Comparison of ENCODE assay signal across 9 mouse cellular contexts in genomic region chr9:76237243-76237642, GRCm38 (mm10). TPM values are rescaled to one million over a fixed set of nuclear protein-coding genes. Genes with fewer than 3 reads are reported as not detected.
A peak's percentile ranks its signal among the peaks of the same experiment; 100 is the strongest.
DNase-seq lines count a peak whose midpoint lies in the region; ATAC-seq lines count a peak whose summit lies in the region.
"Had no signal": no experiment of that assay in that cellular context is flagged by ENCODE, and none has a peak within 500 bp of the region (broad histone marks: within the 10 kb centered on the region; RNA-seq: fewer than 3 reads in every experiment).

No protein-coding gene starts in this region.

- no peaks in the 10 kb centered on the region for H3K36me3 ChIP-seq in forebrain, embryonic 13.5 days (ENCODE audit: poor library complexity, severe bottlenecking)
- no peaks in the 10 kb centered on the region for H3K36me3 ChIP-seq in forebrain, embryonic 11.5 days (ENCODE audit: control insufficient read depth, insufficient read depth, low read length)
- H3K36me3 ChIP-seq in lung, embryonic 16.5 days (ENCODE audit: control insufficient read depth, insufficient read depth, low read length): no peaks in the 10 kb centered on the region
- H3K36me3 ChIP-seq in limb, embryonic 10.5 days: no peaks in the 10 kb centered on the region
- no peaks in the 10 kb centered on the region for H3K36me3 ChIP-seq in stomach, embryonic 15.5 days

- peak; percentile 53; the same call in 1 of the 2 replicates for ATAC-seq in forebrain, embryonic 13.5 days
- ATAC-seq in forebrain, embryonic 11.5 days (replicated peaks; ENCODE audit: low FRiP score): no peak
- ATAC-seq in lung, embryonic 16.5 days (ENCODE audit: low read depth): no peak; the same call in 1 of the 2 replicates
- peak; percentile 83 for ATAC-seq in stomach, embryonic 15.5 days (ENCODE audit: insufficient read depth, low FRiP score, low read depth)

- DNase-seq in forebrain, embryonic 11.5 days (ENCODE audit: low spot score): no peak
- no peak for DNase-seq in lung, postnatal 36 days
- DNase-seq in limb, embryonic 10.5 days (ENCODE audit: low spot score): no peak
- no peak for DNase-seq in gastrocnemius, adult 18-20 months (ENCODE audit: low spot score)
- no peak for DNase-seq in cerebellum, adult 11-12 months

- no peak overlapping the region for H3K27ac ChIP-seq in forebrain, embryonic 13.5 days
- no peak overlapping the region for H3K27ac ChIP-seq in forebrain, embryonic 11.5 days (ENCODE audit: low read depth, low read length)
- no peak overlapping the region for H3K27ac ChIP-seq in lung, embryonic 16.5 days (ENCODE audit: low read length)
- H3K27ac ChIP-seq in limb, embryonic 10.5 days: peak overlapping the region; percentile 61; the same call in 1 of the 2 replicates
- no peak overlapping the region for H3K27ac ChIP-seq in stomach, embryonic 15.5 days

- H3K9me3 ChIP-seq in forebrain, embryonic 13.5 days (replicated peaks): no peaks in the 10 kb centered on the region
- H3K9me3 ChIP-seq in forebrain, embryonic 11.5 days (ENCODE audit: control insufficient read depth, low read length): no peaks in the 10 kb centered on the region
- H3K9me3 ChIP-seq in lung, embryonic 16.5 days (ENCODE audit: control insufficient read depth, low read length): no peaks in the 10 kb centered on the region
- H3K9me3 ChIP-seq in limb, embryonic 10.5 days (replicated peaks): no peaks in the 10 kb centered on the region
- no peaks in the 10 kb centered on the region for H3K9me3 ChIP-seq in stomach, embryonic 15.5 days

- H3K4me3 ChIP-seq in forebrain, embryonic 13.5 days: no peak overlapping the region
- no peak overlapping the region for H3K4me3 ChIP-seq in forebrain, embryonic 11.5 days (ENCODE audit: low read depth, low read length)
- peak overlapping the region; percentile 29; the same call in 1 of the 2 replicates for H3K4me3 ChIP-seq in lung, embryonic 16.5 days (ENCODE audit: low read length)
- peak overlapping the region; percentile 49 for H3K4me3 ChIP-seq in limb, embryonic 10.5 days
- H3K4me3 ChIP-seq in stomach, embryonic 15.5 days (replicated peaks): no peak overlapping the region

- peaks cover 6% of the 10 kb centered on the region for H3K4me1 ChIP-seq in forebrain, embryonic 13.5 days
- no peaks in the 10 kb centered on the region for H3K4me1 ChIP-seq in forebrain, embryonic 11.5 days (replicated peaks; ENCODE audit: control insufficient read depth, insufficient read depth, low read length)
- no peaks in the 10 kb centered on the region for H3K4me1 ChIP-seq in lung, embryonic 16.5 days (replicated peaks; ENCODE audit: control insufficient read depth, insufficient read depth, low read length)
- peaks cover 35% of the 10 kb centered on the region for H3K4me1 ChIP-seq in limb, embryonic 10.5 days
- no peaks in the 10 kb centered on the region for H3K4me1 ChIP-seq in stomach, embryonic 15.5 days

- H3K4me2 ChIP-seq in forebrain, embryonic 13.5 days: no peak overlapping the region
- H3K4me2 ChIP-seq in forebrain, embryonic 11.5 days (ENCODE audit: low read depth, low read length, severe bottlenecking): no peak overlapping the region
- peak overlapping the region; percentile 75 for H3K4me2 ChIP-seq in lung, embryonic 16.5 days (ENCODE audit: low read depth, low read length)
- H3K4me2 ChIP-seq in stomach, embryonic 15.5 days: peak overlapping the region; percentile 63

- H3K27me3 ChIP-seq in forebrain, embryonic 13.5 days: no peaks in the 10 kb centered on the region
- no peaks in the 10 kb centered on the region for H3K27me3 ChIP-seq in forebrain, embryonic 11.5 days (ENCODE audit: control insufficient read depth, insufficient read depth, low read length)
- H3K27me3 ChIP-seq in lung, embryonic 16.5 days (ENCODE audit: control insufficient read depth, insufficient read depth, low read depth, low read length): no peaks in the 10 kb centered on the region
- no peaks in the 10 kb centered on the region for H3K27me3 ChIP-seq in limb, embryonic 10.5 days (ENCODE audit: low read depth, poor library complexity, severe bottlenecking)
- H3K27me3 ChIP-seq in stomach, embryonic 15.5 days (replicated peaks): no peaks in the 10 kb centered on the region

- 62% methylated on average over 12 of the region's 12 CpGs for WGBS in forebrain, embryonic 13.5 days
- 61% methylated on average over 12 of the region's 12 CpGs for WGBS in forebrain, embryonic 11.5 days
- WGBS in lung, embryonic 16.5 days: 15% methylated on average over 12 of the region's 12 CpGs
- WGBS in limb, embryonic 10.5 days: 28% methylated on average over 12 of the region's 12 CpGs
- 29% methylated on average over 12 of the region's 12 CpGs for WGBS in stomach, embryonic 15.5 days

- no peak overlapping the region for H3K9ac ChIP-seq in forebrain, embryonic 13.5 days
- no peak overlapping the region for H3K9ac ChIP-seq in forebrain, embryonic 11.5 days (ENCODE audit: low read length)
- H3K9ac ChIP-seq in lung, embryonic 16.5 days (ENCODE audit: low read length): no peak overlapping the region
- no peak overlapping the region for H3K9ac ChIP-seq in stomach, embryonic 15.5 days

RNA-seq across cellular contexts. Expression of gene Gfral, which starts 23.8 kb away (rescaled TPM):
- not detected in 2 replicates for polyA plus RNA-seq in forebrain, embryonic 13.5 days (2015; fragmentation: Nextera tagmentation; extraction: Ambion mirVana)
- not detected in 2 replicates for polyA plus RNA-seq in forebrain, embryonic 11.5 days (2014; fragmentation: Nextera tagmentation; extraction: Ambion mirVana)
- polyA plus RNA-seq in lung, embryonic 16.5 days (2015; fragmentation: Nextera tagmentation; extraction: Ambion mirVana): not detected in 2 replicates
- polyA plus RNA-seq in limb, embryonic 10.5 days (2016; fragmentation: Nextera tagmentation; extraction: Ambion mirVana): not detected in 2 replicates
- polyA plus RNA-seq in stomach, embryonic 15.5 days (2015; fragmentation: Nextera tagmentation; extraction: Ambion mirVana): not detected in 2 replicates
- total RNA-seq in gastrocnemius, adult 18-20 months (2021): not detected
- polyA plus RNA-seq: gonadal fat pad, adult 2 months had no signal

Comparison
In these comparisons a context has a peak if more than half of its experiments do, and no peak if none do; other contexts are left out.
1. ATAC-seq: peak in forebrain, embryonic 13.5 days (single experiment) and stomach, embryonic 15.5 days (single experiment); none in forebrain, embryonic 11.5 days (single experiment) and lung, embryonic 16.5 days (single experiment).
2. H3K4me2 ChIP-seq: peak in lung, embryonic 16.5 days (single experiment) and stomach, embryonic 15.5 days (single experiment); none in forebrain, embryonic 13.5 days (single experiment) and forebrain, embryonic 11.5 days (single experiment).
3. H3K4me3 ChIP-seq: peak in lung, embryonic 16.5 days (single experiment) and limb, embryonic 10.5 days (single experiment); none in forebrain, embryonic 13.5 days (single experiment), forebrain, embryonic 11.5 days (single experiment) and stomach, embryonic 15.5 days (single experiment).